Mouse (Mus musculus) midbrain, postnatal 0 days (tissue): Measurements from ENCODE around the gene Mrpl34. TPM values are rescaled to one million over a fixed set of nuclear protein-coding genes. Genes with fewer than 3 reads are reported as not detected.
A peak's percentile ranks its signal among the peaks of the same experiment; 100 is the strongest.

Experiments used
- ATAC-seq: fragments of 200-750 bp; cut with Nextera tagmentation; 2 replicates; pipeline ENCODE4 v1.8.0; 2017; ENCODE audit warnings: moderate number of reproducible peaks, mild to moderate bottlenecking, moderate TSS enrichment, moderate library complexity; ENCODE audit not compliant: low FRiP score
- DNase-seq: peaks from one replicate; pipeline ENCODE4 v3.0.0-alpha.2; 2015; ENCODE audit warnings: low spot score
- H3K27ac ChIP-seq: fragments of 300-500 bp; sonication (generic); 2 replicates; pipeline ENCODE4 v1.5.1; 2014; ENCODE audit warnings: low read depth, mild to moderate bottlenecking, low read length, mixed read lengths
- H3K27me3 ChIP-seq: fragments of 300-500 bp; sonication (generic); 2 replicates; pipeline ENCODE4 v1.6.1; 2014; ENCODE audit warnings: low read length, control low read depth, mixed read lengths; ENCODE audit not compliant: insufficient read depth
- H3K36me3 ChIP-seq: fragments of 300-500 bp; sonication (generic); 2 replicates; pipeline ENCODE4 v1.6.1; 2014; ENCODE audit warnings: low read length, control low read depth, mixed read lengths; ENCODE audit not compliant: insufficient read depth
- H3K4me1 ChIP-seq: fragments of 300-500 bp; sonication (generic); 2 replicates; pipeline ENCODE4 v1.6.1; 2014; ENCODE audit warnings: mild to moderate bottlenecking, control low read depth, antibody characterized with exemption, low read length, mixed read lengths; ENCODE audit not compliant: insufficient read depth
- H3K4me2 ChIP-seq: fragments of 300-500 bp; sonication (generic); 2 replicates; pipeline ENCODE4 v1.6.1; 2014; ENCODE audit warnings: low read depth, mild to moderate bottlenecking, low read length, mixed read lengths; ENCODE audit not compliant: poor library complexity, severe bottlenecking
- H3K4me3 ChIP-seq: fragments of 300-500 bp; sonication (generic); 2 replicates; pipeline ENCODE4 v1.5.1; 2014; ENCODE audit warnings: low read depth, mild to moderate bottlenecking, low read length, moderate library complexity
- H3K9ac ChIP-seq: fragments of 300-500 bp; sonication (generic); replicated peaks from 2 replicates; pipeline ENCODE4 v1.6.1; 2014; ENCODE audit warnings: mild to moderate bottlenecking, low read length, moderate library complexity, mixed read lengths; ENCODE audit not compliant: poor library complexity, severe bottlenecking
- H3K9me3 ChIP-seq: fragments of 300-500 bp; sonication (generic); 2 replicates; pipeline ENCODE4 v1.6.1; 2016; ENCODE audit warnings: low read length, control low read depth
- CTCF ChIP-seq: IDR thresholded peaks from 2 replicates; pipeline ENCODE4 v1.5.1; 2016; ENCODE audit warnings: antibody characterized with exemption, mild to moderate bottlenecking
- WGBS: fragments of 180-500 bp; shearing (Covaris S2); extraction: QIAGEN DNeasy Blood & Tissue Kit; methylation state at CpG from one replicate; pipeline ENCODE4 v1.1.7; 2014; 5-methylcytosine and 5-hydroxymethylcytosine counted together
- polyA plus RNA-seq: library from polyadenylated mRNA; unstranded; fragments of >200 nt; fragmentation: Nextera tagmentation; extraction: Ambion mirVana; gene quantifications from 2 replicates; pipeline ENCODE4 v1.2.1, GENCODE M21; 2015
- total RNA-seq: library from RNA; depleted of rRNA; stranded (reverse); fragments of >200 nt; gene quantifications from 2 replicates; pipeline ENCODE4 v1.2.3, GENCODE M21; 2014

The Mrpl34 gene
- total and polyA plus RNA-seq, 2 experiments from 2014 or later: 119 to 163 TPM

GRCm38 (mm10) chr8:71483932-71484331 is 19.2 kb downstream of the Mrpl34 start:
- Histone ChIP-seq H3K27ac (no peak overlapping the region), H3K4me2 (no peak overlapping the region), H3K4me1 (0 out of 2 replicates have a peak, but pooled peaks cover 12% of the 10 kb centered on the region), H3K9me3 (no peaks in the 10 kb centered on the region), H3K4me3 (no peak overlapping the region), H3K27me3 (no peaks in the 10 kb centered on the region), H3K9ac (no peak overlapping the region), H3K36me3 (peaks cover 39% of the 10 kb centered on the region)
- ATAC-seq (no peak), DNase-seq (peak; percentile 50)
- 58% methylated on average over 8 of the region's 8 CpGs for WGBS
- TF ChIP-seq CTCF: no peak

DNA sequence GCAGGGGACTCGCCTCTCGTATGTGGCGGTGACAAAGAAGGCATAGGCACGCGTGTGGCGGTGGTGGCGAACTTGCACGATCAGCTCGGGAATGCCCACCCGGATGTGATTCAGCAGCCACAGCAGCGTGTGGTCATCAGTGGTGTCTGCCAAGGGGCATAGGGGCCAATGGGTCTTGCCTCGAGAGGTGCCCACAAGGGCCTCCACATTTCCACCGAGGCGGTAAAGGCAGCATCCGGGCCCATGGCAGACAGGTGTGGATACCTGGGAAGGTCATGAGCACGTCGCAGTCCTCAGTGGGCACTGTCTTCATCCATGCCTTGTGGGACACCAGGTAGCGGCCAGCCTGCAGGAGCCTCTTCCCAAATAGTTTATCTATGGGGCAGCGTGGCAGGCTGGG is 20.0 kb downstream of the Mrpl34 start:
- H3K36me3 ChIP-seq: peaks cover 34% of the 10 kb centered on the region
- no peak for TF ChIP-seq CTCF
- H3K4me1 ChIP-seq: 0 out of 2 replicates have a peak, but pooled peaks cover 12% of the 10 kb centered on the region
- no peak for DNase-seq
- WGBS: 95% methylated on average over 19 of the region's 19 CpGs
- H3K4me2 ChIP-seq: peak overlapping the region; percentile 88
- no peaks in the 10 kb centered on the region for H3K9me3 ChIP-seq
- ATAC-seq: no peak
- no peak overlapping the region for H3K27ac ChIP-seq
- peak overlapping the region; percentile 95 for H3K4me3 ChIP-seq
- H3K9ac ChIP-seq: peak overlapping the region; percentile 95; the same call in 1 of the 2 replicates
- H3K27me3 ChIP-seq: no peaks in the 10 kb centered on the region

DNA sequence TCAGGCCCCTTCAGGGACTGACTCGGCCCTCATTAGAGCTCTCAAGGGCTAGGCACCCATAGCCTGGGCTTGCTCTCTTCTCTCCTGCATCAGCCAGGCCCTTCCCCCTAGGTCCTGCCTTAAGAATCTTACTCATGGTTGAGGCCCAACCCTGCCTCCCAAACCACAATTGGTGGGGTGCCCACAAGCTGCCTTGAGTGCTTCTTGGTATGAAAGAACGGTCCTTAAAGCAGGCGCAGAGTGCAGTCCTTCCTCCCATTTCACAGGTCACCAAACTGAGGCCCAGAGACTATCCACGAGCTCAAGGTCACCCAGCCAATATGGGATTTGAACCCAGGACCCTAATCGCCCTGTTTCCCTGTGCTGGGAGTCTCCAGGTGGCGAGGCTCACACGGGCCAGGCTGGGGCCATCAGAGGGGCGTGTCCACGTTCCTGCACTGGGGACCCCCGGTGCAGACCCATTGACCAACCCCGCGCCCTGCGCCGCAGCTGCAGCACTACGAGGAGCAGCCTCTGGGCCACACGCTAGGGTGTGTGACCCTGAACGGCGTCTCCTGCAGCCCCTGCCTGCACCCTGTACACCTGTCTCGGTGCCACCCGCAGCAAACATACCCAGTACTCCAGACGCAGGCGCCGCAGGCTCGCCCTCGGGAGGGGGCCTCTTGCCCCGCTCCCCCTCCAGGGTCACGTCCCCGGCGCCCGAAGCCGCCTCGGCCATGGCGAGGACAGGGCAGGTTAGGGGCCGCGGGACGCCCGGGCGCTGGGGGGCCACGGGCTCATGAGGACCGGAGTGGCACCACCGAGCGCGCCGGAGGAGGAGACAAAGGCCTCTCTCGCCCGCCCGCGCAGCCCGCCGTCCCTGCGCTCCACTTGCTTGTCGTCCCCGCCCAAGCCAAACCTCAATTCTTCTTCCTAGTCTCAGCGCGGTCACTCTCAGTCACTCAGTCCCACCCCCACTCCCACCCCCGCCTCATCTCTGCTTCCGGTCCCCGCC is 20.7 kb downstream of the Mrpl34 start, which contains the start of gene Ano8:
Gene Ano8, minus strand, starts transcription at position 822 of the 994 bp plus-strand sequence.
- peak within 1 kb of the TSS; percentile 95 for H3K4me3 ChIP-seq
- peak within 1 kb of the TSS; percentile 82 for H3K27ac ChIP-seq
- no peaks in the 10 kb centered on the region for H3K9me3 ChIP-seq
- 0 out of 2 replicates have a peak, but pooled peaks cover 12% of the 10 kb centered on the region for H3K4me1 ChIP-seq
- 6% methylated on average over 56 of the region's 58 CpGs for WGBS
- H3K9ac ChIP-seq: peak within 1 kb of the TSS; percentile 95
- no peak for TF ChIP-seq CTCF
- peak within 1 kb of the TSS; percentile 88 for H3K4me2 ChIP-seq
- ATAC-seq (peak; percentile 80), DNase-seq (peak; percentile 95)
- peaks cover 31% of the 10 kb centered on the region for H3K36me3 ChIP-seq
- no peaks in the 10 kb centered on the region for H3K27me3 ChIP-seq

GRCm38 (mm10) chr8:71486136-71486529 is 21.4 kb downstream of the Mrpl34 start:
- no peaks in the 10 kb centered on the region for H3K9me3 ChIP-seq
- peak overlapping the region; percentile 88 for H3K4me2 ChIP-seq
- TF ChIP-seq CTCF: no peak
- H3K9ac ChIP-seq: 0 out of 2 replicates have a peak overlapping the region, but pooled peaks have one; percentile 39
- H3K27me3 ChIP-seq: no peaks in the 10 kb centered on the region
- ATAC-seq (no peak), DNase-seq (no peak)
- 0 out of 2 replicates have a peak, but pooled peaks cover 12% of the 10 kb centered on the region for H3K4me1 ChIP-seq
- WGBS: 13% methylated on average over 7 of the region's 7 CpGs
- H3K36me3 ChIP-seq: peaks cover 26% of the 10 kb centered on the region
- H3K27ac ChIP-seq: no peak overlapping the region
- H3K4me3 ChIP-seq: peak overlapping the region; percentile 95

DNA sequence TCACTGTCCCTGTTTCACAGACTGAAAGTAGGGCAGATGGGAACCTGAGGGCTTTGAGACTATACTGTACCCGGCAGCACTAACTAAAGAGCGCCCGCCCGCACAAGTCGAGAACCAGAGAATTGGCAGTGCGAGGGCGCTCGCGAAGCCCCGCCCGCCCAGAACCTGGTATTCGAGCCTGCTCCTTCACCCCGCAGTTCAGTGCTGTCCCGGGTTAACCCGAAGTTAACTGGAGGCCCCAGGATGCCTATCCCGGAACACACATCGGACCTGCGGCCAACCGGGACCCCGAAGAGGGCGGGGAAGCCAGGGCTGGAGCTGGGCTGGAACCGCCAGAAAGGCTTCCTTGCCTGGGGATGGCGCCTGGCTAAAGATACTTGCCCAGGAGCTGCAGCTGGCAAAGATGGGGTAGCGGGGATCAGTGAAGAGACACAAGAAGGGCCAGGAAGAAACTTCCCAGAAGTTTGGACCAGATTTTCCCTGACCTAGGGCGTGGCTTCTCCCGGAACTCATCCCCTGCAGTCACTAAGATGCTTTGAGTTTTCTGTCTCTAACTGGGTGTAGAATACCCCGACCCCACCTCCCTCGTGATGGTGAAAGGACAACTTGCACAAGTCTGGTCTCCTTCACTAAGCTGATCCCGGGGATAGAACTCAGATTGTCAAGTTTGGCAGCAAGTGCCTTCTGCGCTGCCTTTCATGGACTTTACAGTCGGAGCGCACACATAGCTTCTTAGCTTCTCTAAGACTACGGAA is 23.1 kb downstream of the Mrpl34 start, which contains the start of gene Gtpbp3:
Gene Gtpbp3, plus strand, starts transcription at position 413 of the 755 bp plus-strand sequence.
- H3K4me1 ChIP-seq: 0 out of 2 replicates have a peak, but pooled peaks cover 12% of the 10 kb centered on the region
- peaks cover 29% of the 10 kb centered on the region for H3K36me3 ChIP-seq
- no peaks in the 10 kb centered on the region for H3K9me3 ChIP-seq
- peak; percentile 32 for ATAC-seq
- peak within 1 kb of the TSS; percentile 100 for H3K4me2 ChIP-seq
- peak within 1 kb of the TSS; percentile 43 for H3K27ac ChIP-seq
- DNase-seq: peak; percentile 83
- peak within 1 kb of the TSS; percentile 66 for H3K4me3 ChIP-seq
- H3K27me3 ChIP-seq: no peaks in the 10 kb centered on the region
- 0% methylated on average over 33 of the region's 33 CpGs for WGBS
- no peak for TF ChIP-seq CTCF
- H3K9ac ChIP-seq: peak within 1 kb of the TSS; percentile 75
